Mouse (Mus musculus) limb, embryonic 14.5 days (tissue): Measurements from ENCODE around the gene Dusp18. TPM values are rescaled to one million over a fixed set of nuclear protein-coding genes. Genes with fewer than 3 reads are reported as not detected.

Experiments
- ATAC-seq: fragments of 200-750 bp; cut with Nextera tagmentation; 2 replicates; pipeline ENCODE4 v1.8.0; 2017; ENCODE audit warnings: low read depth, moderate number of reproducible peaks, moderate TSS enrichment; ENCODE audit not compliant: low FRiP score
- DNase-seq: peaks from one replicate; pipeline ENCODE4 v3.0.0-alpha.2; 2015; ENCODE audit warnings: low spot score
- H3K27ac ChIP-seq: fragments of 300-500 bp; sonication (generic); replicated peaks from 2 replicates; pipeline ENCODE4 v1.5.1; 2014; ENCODE audit warnings: low read depth, mild to moderate bottlenecking, low read length, moderate library complexity, mixed read lengths
- H3K27me3 ChIP-seq: fragments of 300-500 bp; sonication (generic); 2 replicates; pipeline ENCODE4 v1.6.1; 2014; ENCODE audit warnings: low read length, mixed read lengths; ENCODE audit not compliant: control insufficient read depth, insufficient read depth
- H3K36me3 ChIP-seq: fragments of 300-500 bp; sonication (generic); 2 replicates; pipeline ENCODE4 v1.6.1; 2014; ENCODE audit warnings: mild to moderate bottlenecking, low read length, moderate library complexity, mixed read lengths; ENCODE audit not compliant: control insufficient read depth, insufficient read depth
- H3K4me1 ChIP-seq: fragments of 300-500 bp; sonication (generic); 2 replicates; pipeline ENCODE4 v1.6.1; 2014; ENCODE audit warnings: antibody characterized with exemption, low read length, mixed read lengths; ENCODE audit not compliant: control insufficient read depth, insufficient read depth
- H3K4me2 ChIP-seq: fragments of 300-500 bp; sonication (generic); replicated peaks from 2 replicates; pipeline ENCODE4 v1.6.1; 2014; ENCODE audit warnings: low read depth, mild to moderate bottlenecking, low read length, moderate library complexity; ENCODE audit not compliant: severe bottlenecking
- H3K4me3 ChIP-seq: fragments of 300-500 bp; sonication (generic); replicated peaks from 2 replicates; pipeline ENCODE4 v1.5.1; 2014; ENCODE audit warnings: low read length
- H3K9ac ChIP-seq: fragments of 300-500 bp; sonication (generic); 2 replicates; pipeline ENCODE4 v1.6.1; 2014; ENCODE audit warnings: mild to moderate bottlenecking, low read depth, low read length, moderate library complexity; ENCODE audit not compliant: severe bottlenecking
- H3K9me3 ChIP-seq: fragments of 300-500 bp; sonication (generic); 2 replicates; pipeline ENCODE4 v1.6.1; 2016; ENCODE audit warnings: low read length; ENCODE audit not compliant: control insufficient read depth
- POLR2A ChIP-seq: fragments of 200-500 bp; IDR thresholded peaks from 2 replicates; pipeline ENCODE4 v1.8.0; 2012; ENCODE audit warnings: inconsistent platforms, mild to moderate bottlenecking, moderate library complexity, borderline replicate concordance; ENCODE audit not compliant: insufficient read depth, insufficient read length; ENCODE audit errors: extremely low read depth
- whole genome bisulfite sequencing: fragments of 180-500 bp; shearing (Covaris S2); extraction: QIAGEN DNeasy Blood & Tissue Kit; methylation state at CpG from one replicate; pipeline ENCODE4 v1.1.7; 2014; 5-methylcytosine and 5-hydroxymethylcytosine counted together
- polyA plus RNA-seq, 2 experiments: library from polyadenylated mRNA; depleted of rRNA in 1 of 2; stranded (reverse) in 1 of 2; unstranded in 1 of 2; fragments of >200 nt; fragmentation: Nextera tagmentation in 1 of 2; extraction: Ambion mirVana in 1 of 2; gene quantifications; 2 replicates each; pipeline versions ENCODE4 v1.2.1 to v1.2.3; 2012 to 2014

Dusp18 gene
- polyA plus RNA-seq, 2 experiments: 6.3 to 8.5 TPM

DNA sequence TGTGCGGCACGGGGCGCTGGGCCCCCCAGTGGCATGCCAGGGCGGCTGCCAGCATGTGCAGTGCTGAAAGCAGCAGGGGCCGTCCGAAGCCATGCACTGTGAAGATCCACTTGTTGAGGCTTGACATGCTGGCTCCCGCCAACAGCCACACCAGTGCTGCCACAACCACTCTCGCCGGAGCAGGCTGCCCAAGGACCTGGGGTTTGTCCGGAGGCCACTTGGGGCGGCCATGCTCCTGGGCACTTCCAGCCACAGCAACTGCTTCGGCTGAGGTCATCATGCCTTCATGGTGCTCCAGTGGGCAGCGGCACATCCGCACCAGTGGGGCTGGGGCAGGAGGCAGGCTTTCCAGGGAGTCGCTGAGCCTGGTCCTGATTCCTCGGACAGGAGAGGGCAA, 17.8 kb downstream of the Dusp18 start:
- 2% methylated on average over 16 of the region's 16 CpGs for WGBS

DNA sequence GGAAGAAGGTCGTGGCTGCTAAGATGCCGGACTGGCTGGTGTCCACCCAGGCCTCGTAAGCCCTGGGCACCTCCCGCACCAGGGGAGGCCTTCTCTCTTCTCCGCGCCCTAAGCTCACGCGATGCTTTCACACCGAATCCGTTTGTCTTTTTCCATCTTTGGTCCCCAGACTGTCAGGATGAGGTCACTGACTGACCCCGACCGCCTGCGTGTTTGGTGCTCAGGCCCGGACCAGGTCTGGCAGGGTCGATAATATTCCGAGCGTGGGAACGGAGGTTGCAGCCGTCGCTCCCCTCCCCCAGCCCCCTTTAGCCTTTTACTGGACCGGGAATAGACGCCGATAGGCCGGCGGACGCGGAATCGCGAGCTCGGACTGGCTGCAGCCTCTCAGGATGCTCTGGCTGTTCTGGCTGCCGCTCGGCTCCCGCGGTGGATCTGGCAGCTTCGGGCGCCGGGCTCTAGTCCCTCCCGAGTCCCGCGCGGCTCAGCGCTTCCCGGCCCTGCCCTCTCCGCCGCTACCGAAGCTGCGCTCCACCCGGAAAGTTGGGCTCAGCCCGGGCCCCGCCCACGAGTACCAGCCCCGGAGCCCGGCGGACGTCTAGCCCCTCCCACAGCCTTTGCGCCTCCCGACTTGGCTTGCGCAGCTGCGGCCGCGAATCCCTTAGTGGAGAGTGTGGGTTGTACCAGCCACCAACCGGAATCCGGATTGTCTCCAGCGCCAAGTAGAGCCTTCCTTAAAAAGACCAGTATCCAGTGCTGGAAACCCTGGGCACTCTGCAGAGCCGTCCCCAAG, 18.5 kb downstream of the Dusp18 start:
- ATAC-seq (peak; percentile 86), DNase-seq (peak; percentile 80)
- no peaks in the 10 kb centered on the region for H3K36me3 ChIP-seq
- under 1% methylated on average over 60 of the region's 65 CpGs for WGBS
- H3K4me3 ChIP-seq: peak overlapping the region; percentile 60
- H3K9ac ChIP-seq: peak overlapping the region; percentile 52
- peaks cover 5% of the 10 kb centered on the region for H3K27me3 ChIP-seq
- TF ChIP-seq POLR2A: 0 out of 2 replicates have a peak, but pooled peaks have one; percentile 33
- H3K4me2 ChIP-seq: peak overlapping the region; percentile 93
- H3K9me3 ChIP-seq: no peaks in the 10 kb centered on the region
- H3K27ac ChIP-seq: peak overlapping the region; percentile 70
- H3K4me1 ChIP-seq: peaks cover 16% of the 10 kb centered on the region

More for the DNA sequence above, 17.8 kb downstream of the Dusp18 start:
- TF ChIP-seq POLR2A: no peak
- H3K4me1 ChIP-seq: peaks cover 16% of the 10 kb centered on the region
- peak overlapping the region; percentile 60 for H3K4me3 ChIP-seq
- DNase-seq: no peak
- no peaks in the 10 kb centered on the region for H3K9me3 ChIP-seq
- no peaks in the 10 kb centered on the region for H3K36me3 ChIP-seq
- peak overlapping the region; percentile 93 for H3K4me2 ChIP-seq
- peak overlapping the region; percentile 52 for H3K9ac ChIP-seq
- ATAC-seq: no peak
- peaks cover 5% of the 10 kb centered on the region for H3K27me3 ChIP-seq
- no peak overlapping the region for H3K27ac ChIP-seq

DNA sequence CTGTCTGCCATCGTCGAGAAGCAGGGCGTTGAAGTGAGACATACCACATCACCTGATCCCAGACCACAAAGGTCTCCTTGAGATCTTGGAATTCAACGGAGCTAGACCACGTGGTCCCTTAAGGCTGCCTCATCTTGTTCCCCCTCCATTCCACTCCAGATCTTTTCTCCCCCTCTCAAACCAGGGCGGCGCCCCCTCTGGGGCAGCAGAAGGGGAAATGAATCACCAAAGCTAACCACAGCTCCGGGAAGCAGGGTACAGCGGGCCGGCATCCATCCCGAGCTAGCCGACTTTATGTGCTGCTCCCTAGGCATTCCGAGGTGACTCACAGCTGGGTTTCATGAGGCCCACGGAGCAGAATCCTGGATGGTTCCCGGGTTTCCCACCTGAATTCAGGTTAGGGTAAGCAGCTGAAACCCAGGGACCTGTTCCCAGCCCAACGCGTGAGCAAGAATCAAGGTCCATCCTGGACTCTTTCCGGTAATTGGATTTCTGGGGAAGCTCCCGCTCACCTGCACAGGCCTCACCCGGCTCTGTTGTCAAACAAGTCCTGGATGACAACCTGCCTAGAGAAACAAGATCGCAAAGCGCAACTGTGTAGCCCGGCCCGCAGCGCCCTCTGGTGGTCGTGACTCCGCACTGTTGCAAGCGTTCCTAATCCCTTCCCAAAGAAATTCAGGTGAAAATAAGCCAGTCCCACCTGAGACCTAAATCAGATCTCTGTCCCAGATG, 19.2 kb downstream of the Dusp18 start, which contains the start of gene Slc35e4:
Gene Slc35e4 (minus strand): TSS at position 556 of the 732 bp plus-strand sequence.
- no peaks in the 10 kb centered on the region for H3K36me3 ChIP-seq
- H3K27me3 ChIP-seq: peaks cover 5% of the 10 kb centered on the region
- ATAC-seq (peak; percentile 67), DNase-seq (peak; percentile 86)
- peak within 1 kb of the TSS; percentile 52 for H3K9ac ChIP-seq
- no peaks in the 10 kb centered on the region for H3K9me3 ChIP-seq
- under 1% methylated on average over 27 of the region's 28 CpGs for WGBS
- no peak for TF ChIP-seq POLR2A
- H3K4me1 ChIP-seq: peaks cover 16% of the 10 kb centered on the region
- H3K4me2 ChIP-seq: peak within 1 kb of the TSS; percentile 93
- H3K27ac ChIP-seq: peak within 1 kb of the TSS; percentile 70
- H3K4me3 ChIP-seq: peak within 1 kb of the TSS; percentile 60

DNA sequence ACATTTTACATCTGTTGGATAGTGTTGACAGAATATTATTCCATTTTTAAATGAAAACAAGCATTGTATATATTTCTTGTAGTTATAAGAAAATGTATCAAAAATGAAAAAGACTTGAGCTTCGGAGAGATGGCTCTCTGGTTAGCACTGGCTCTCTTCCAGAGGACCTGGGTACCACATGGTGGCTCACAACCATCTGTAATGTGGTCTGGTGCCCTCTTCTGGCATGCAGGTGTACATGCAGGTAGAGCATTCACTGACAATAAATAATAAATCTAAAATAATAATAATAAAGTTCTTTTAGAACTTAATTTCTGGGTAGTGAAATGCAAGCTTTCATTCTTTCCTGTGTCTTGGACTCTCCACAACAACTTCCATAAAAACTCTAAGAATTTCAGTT, 23.7 kb downstream of the Dusp18 start:
- Histone ChIP-seq H3K4me2 (no peak overlapping the region), H3K9me3 (no peaks in the 10 kb centered on the region), H3K4me1 (no peaks in the 10 kb centered on the region; the same call in 1 of the 2 replicates), H3K9ac (no peak overlapping the region), H3K36me3 (peaks cover 11% of the 10 kb centered on the region; the same call in 1 of the 2 replicates), H3K27ac (no peak overlapping the region), H3K4me3 (no peak overlapping the region), H3K27me3 (no peaks in the 10 kb centered on the region)
- TF ChIP-seq POLR2A: no peak
- DNase-seq (no peak), ATAC-seq (no peak)
- WGBS: 45% methylated on average over 1 of the region's 1 CpGs

DNA sequence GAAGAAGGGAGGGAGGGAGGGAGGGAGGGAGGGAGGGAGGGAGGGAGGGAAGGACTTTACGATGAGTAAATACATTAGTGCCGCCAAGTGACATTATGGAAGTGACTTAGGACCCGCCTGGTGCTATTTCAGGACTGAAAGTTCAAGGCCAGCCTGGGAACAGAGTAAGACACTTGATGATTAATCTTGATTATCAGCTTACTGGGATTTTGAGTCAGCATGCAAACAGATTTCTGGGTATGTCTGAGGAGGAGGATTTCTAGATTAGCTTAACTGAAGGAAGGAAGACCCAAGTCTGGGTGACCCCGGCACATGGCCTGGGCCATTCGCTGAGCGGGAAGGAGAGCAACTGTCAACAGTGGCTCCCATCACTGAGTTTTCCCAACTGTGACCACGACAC, 25.4 kb downstream of the Dusp18 start:
- TF ChIP-seq POLR2A: no peak
- peaks cover 22% of the 10 kb centered on the region for H3K36me3 ChIP-seq
- H3K4me3 ChIP-seq: no peak overlapping the region
- H3K9ac ChIP-seq: no peak overlapping the region
- H3K4me1 ChIP-seq: no peaks in the 10 kb centered on the region
- H3K27me3 ChIP-seq: no peaks in the 10 kb centered on the region
- DNase-seq (no peak), ATAC-seq (no peak)
- WGBS: 88% methylated on average over 7 of the region's 7 CpGs
- no peak overlapping the region for H3K27ac ChIP-seq
- no peak overlapping the region for H3K4me2 ChIP-seq
- H3K9me3 ChIP-seq: no peaks in the 10 kb centered on the region
